Comparison of ENCODE assay signal across 11 mouse cellular contexts in genomic region chr8:125197341-125198002, GRCm38 (mm10).
DNase-seq lines count a peak whose midpoint lies in the region; ATAC-seq and TF ChIP-seq lines count a peak whose summit lies in the region.
"Had no signal": no experiment of that assay in that cellular context is flagged by ENCODE, and none has a peak within 500 bp of the region (broad histone marks: within the 10 kb centered on the region; RNA-seq: fewer than 3 reads in every experiment).

No protein-coding gene starts in this region.

- H3K4me1 ChIP-seq in hindbrain, embryonic 13.5 days (replicated peaks): peaks cover 37% of the 10 kb centered on the region
- H3K4me1 ChIP-seq in hindbrain, postnatal 0 days (ENCODE audit: insufficient read depth, low read length): peaks cover 4% of the 10 kb centered on the region; the same call in 1 of the 2 replicates
- H3K4me1 ChIP-seq in megakaryocyte, embryonic 14.5 days: no peaks in the 10 kb centered on the region; the same call in 1 of the 2 replicates
- H3K4me1 ChIP-seq in heart, embryonic 16.5 days (ENCODE audit: control insufficient read depth, insufficient read depth, low read length): peaks cover 15% of the 10 kb centered on the region

- no peak overlapping the region for H3K9ac ChIP-seq in hindbrain, embryonic 13.5 days
- no peak overlapping the region for H3K9ac ChIP-seq in hindbrain, postnatal 0 days (replicated peaks; ENCODE audit: low read length)
- no peak overlapping the region for H3K9ac ChIP-seq in heart, embryonic 16.5 days (ENCODE audit: low read length)
- H3K9ac ChIP-seq: liver, embryonic 13.5 days had no signal

- ATAC-seq in hindbrain, embryonic 13.5 days (ENCODE audit: low FRiP score): no peak
- no peak for ATAC-seq in hindbrain, postnatal 0 days
- no peak for ATAC-seq in megakaryocyte, adult 5-6 weeks (ENCODE audit: poor library complexity, severe bottlenecking)
- no peak; the same call in 1 of the 2 replicates for ATAC-seq in heart, embryonic 16.5 days (replicated peaks; ENCODE audit: extremely low read depth, insufficient read depth, low FRiP score)
- ATAC-seq in cerebellum, adult (ENCODE audit: insufficient number of reproducible peaks, low FRiP score, low TSS enrichment): no peak

- TF ChIP-seq CTCF in hindbrain, postnatal 0 days (IDR thresholded peaks at IDR 0.05; ENCODE audit: low read depth): no peak

- no peak for DNase-seq in hindbrain, postnatal 0 days (ENCODE audit: low spot score)
- peak; percentile 54 for DNase-seq in kidney, postnatal 14 days
- DNase-seq in cerebellum, adult 9-10 months: no peak
- DNase-seq: cerebellum, adult 8-10 months; embryo, embryonic 11 days; liver, embryonic 13.5 days had no signal

- 76% methylated on average over 7 of the region's 7 CpGs for WGBS in hindbrain, embryonic 13.5 days
- 74% methylated on average over 7 of the region's 7 CpGs for WGBS in hindbrain, postnatal 0 days
- 71% methylated on average over 7 of the region's 7 CpGs for WGBS in heart, embryonic 16.5 days

- no peaks in the 10 kb centered on the region for H3K36me3 ChIP-seq in hindbrain, embryonic 13.5 days
- H3K36me3 ChIP-seq in hindbrain, postnatal 0 days (ENCODE audit: insufficient read depth, low read length): no peaks in the 10 kb centered on the region
- H3K36me3 ChIP-seq in megakaryocyte, embryonic 14.5 days (replicated peaks; ENCODE audit: low read length): no peaks in the 10 kb centered on the region
- H3K36me3 ChIP-seq in heart, embryonic 16.5 days (ENCODE audit: control insufficient read depth, insufficient read depth): no peaks in the 10 kb centered on the region
- H3K36me3 ChIP-seq: liver, embryonic 13.5 days had no signal

- no peak overlapping the region for H3K4me3 ChIP-seq in hindbrain, embryonic 13.5 days
- H3K4me3 ChIP-seq in hindbrain, postnatal 0 days (ENCODE audit: low read length): no peak overlapping the region
- H3K4me3 ChIP-seq in megakaryocyte, embryonic 14.5 days (replicated peaks): peak overlapping the region; percentile 34
- no peak overlapping the region for H3K4me3 ChIP-seq in heart, embryonic 16.5 days (ENCODE audit: low read length)
- H3K4me3 ChIP-seq: liver, embryonic 13.5 days had no signal

- H3K9me3 ChIP-seq in hindbrain, embryonic 13.5 days: no peaks in the 10 kb centered on the region
- no peaks in the 10 kb centered on the region for H3K9me3 ChIP-seq in hindbrain, postnatal 0 days (ENCODE audit: low read length)
- H3K9me3 ChIP-seq in megakaryocyte, embryonic 14.5 days: no peaks in the 10 kb centered on the region
- no peaks in the 10 kb centered on the region for H3K9me3 ChIP-seq in heart, embryonic 16.5 days (replicated peaks; ENCODE audit: control insufficient read depth, low read length)
- H3K9me3 ChIP-seq: liver, embryonic 13.5 days had no signal

- H3K4me2 ChIP-seq in hindbrain, embryonic 13.5 days: no peak overlapping the region
- H3K4me2 ChIP-seq in hindbrain, postnatal 0 days (ENCODE audit: low read depth, low read length): no peak overlapping the region
- no peak overlapping the region for H3K4me2 ChIP-seq in heart, embryonic 16.5 days (ENCODE audit: low read depth, low read length)
- H3K4me2 ChIP-seq: liver, embryonic 13.5 days had no signal

- H3K27me3 ChIP-seq in hindbrain, embryonic 13.5 days: peaks cover 14% of the 10 kb centered on the region
- no peaks in the 10 kb centered on the region for H3K27me3 ChIP-seq in hindbrain, postnatal 0 days (ENCODE audit: insufficient read depth, low read length)
- H3K27me3 ChIP-seq in megakaryocyte, embryonic 14.5 days (replicated peaks): peaks cover 24% of the 10 kb centered on the region
- no peaks in the 10 kb centered on the region for H3K27me3 ChIP-seq in heart, embryonic 16.5 days (ENCODE audit: control insufficient read depth, insufficient read depth, low read length)
- H3K27me3 ChIP-seq: liver, embryonic 13.5 days had no signal

- peak overlapping the region; percentile 44; the same call in 1 of the 2 replicates for H3K27ac ChIP-seq in hindbrain, embryonic 13.5 days
- H3K27ac ChIP-seq in hindbrain, postnatal 0 days: no peak overlapping the region
- peak overlapping the region; percentile 52 for H3K27ac ChIP-seq in heart, embryonic 16.5 days (ENCODE audit: low read length)
- H3K27ac ChIP-seq: liver, embryonic 13.5 days had no signal
